Mouse (Mus musculus) ES-Bruce4 (cell line): ENCODE measurements around the gene Frmd4b.

ENCODE experiments used
- CTCF ChIP-seq: IDR thresholded peaks from one replicate; pipeline ENCODE4 v1.8.1; 2011; ENCODE audit warnings: low read depth, low read length
- EP300 ChIP-seq: IDR thresholded peaks from 2 replicates; pipeline ENCODE4 v1.6.1; 2011; ENCODE audit warnings: low read depth, low read length; ENCODE audit not compliant: insufficient read depth
- POLR2A ChIP-seq: IDR thresholded peaks from one replicate; pipeline ENCODE4 v1.8.1; 2011; ENCODE audit warnings: low read length; ENCODE audit not compliant: insufficient read depth

DNA sequence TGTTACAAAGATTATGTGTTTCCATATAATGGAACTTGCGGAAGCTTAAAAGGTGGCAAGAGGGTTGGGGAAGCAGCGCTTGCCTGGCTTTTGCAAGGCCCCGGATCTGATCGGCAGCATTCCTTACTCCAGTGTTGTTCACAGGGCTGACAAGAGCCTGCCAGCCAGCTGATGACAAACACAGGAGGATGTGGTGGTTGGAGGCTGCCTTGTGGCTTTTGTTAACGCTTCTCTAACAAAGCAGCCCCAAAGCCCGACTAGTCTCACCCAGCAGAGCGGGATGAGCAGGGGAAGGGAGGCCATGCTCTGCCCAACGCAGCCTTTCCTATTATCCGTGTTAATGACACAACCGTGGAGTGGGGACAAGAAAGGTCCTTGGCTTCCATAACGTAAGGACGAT, 295.2 kb downstream of the Frmd4b start:
- TF ChIP-seq CTCF = no peak
- no peak for TF ChIP-seq EP300
- no peak for TF ChIP-seq POLR2A
